Mouse (Mus musculus): ENCODE data around the gene Gtdc1. TPM values are rescaled to one million over a fixed set of nuclear protein-coding genes. Genes with fewer than 3 reads are reported as not detected.
A peak's percentile ranks its signal among the peaks of the same experiment; 100 is the strongest.

The Gtdc1 gene
- polyA plus RNA-seq, 1 experiment from 2014 or later, result 10.8 TPM

GRCm38 (mm10) chr2:44525187-44525919 lies 402.1 kb downstream of the Gtdc1 start:
- H3K4me1 ChIP-seq, result peaks cover 39% of the 10 kb centered on the region
- no peaks in the 10 kb centered on the region for H3K9me3 ChIP-seq (replicated peaks)
- H3K36me3 ChIP-seq, result no peaks in the 10 kb centered on the region
- 16% methylated on average over 5 of the region's 5 CpGs for WGBS
- no peaks in the 10 kb centered on the region; the same call in 1 of the 2 replicates for H3K27me3 ChIP-seq (ENCODE audit: low read depth, poor library complexity, severe bottlenecking)
- H3K4me3 ChIP-seq, result no peak overlapping the region
- peak overlapping the region; percentile 88 for H3K27ac ChIP-seq (replicated peaks)
- DNase-seq (ENCODE audit: low spot score), result no peak

- WGBS, result 84% methylated on average over 3 of the region's 3 CpGs
Measured at GRCm38 (mm10) chr2:44519236-44519635, 408.2 kb downstream of the Gtdc1 start.

GRCm38 (mm10) chr2:44518085-44518484 lies 409.4 kb downstream of the Gtdc1 start:
- H3K27ac ChIP-seq (replicated peaks), result no peak overlapping the region
- 93% methylated on average over 4 of the region's 4 CpGs for WGBS
- H3K36me3 ChIP-seq, result no peaks in the 10 kb centered on the region
- H3K4me3 ChIP-seq, result no peak overlapping the region
- no peaks in the 10 kb centered on the region for H3K9me3 ChIP-seq (replicated peaks)
- DNase-seq (ENCODE audit: low spot score), result no peak
- no peaks in the 10 kb centered on the region for H3K4me1 ChIP-seq
- H3K27me3 ChIP-seq (ENCODE audit: low read depth, poor library complexity, severe bottlenecking), result no peaks in the 10 kb centered on the region

More at GRCm38 (mm10) chr2:44519236-44519635, 408.2 kb downstream of the Gtdc1 start:
- Histone ChIP-seq H3K9me3 (replicated peaks) (no peaks in the 10 kb centered on the region), H3K27me3 (ENCODE audit: low read depth, poor library complexity, severe bottlenecking) (no peaks in the 10 kb centered on the region), H3K4me1 (peaks cover 9% of the 10 kb centered on the region), H3K36me3 (no peaks in the 10 kb centered on the region), H3K27ac (replicated peaks) (no peak overlapping the region), H3K4me3 (no peak overlapping the region)
- DNase-seq (ENCODE audit: low spot score), result no peak

Other genes with a start within 250 kb of the Gtdc1 start
- gene Zeb2, start 189.7 kb upstream of the Gtdc1 start, polyA plus RNA-seq (2016; fragmentation: Nextera tagmentation; extraction: Ambion mirVana), result 48.7 and 60.6 TPM in 2 replicates